Mouse (Mus musculus): ENCODE measurements at regions not wholly inside any gene's neighbourhood (a gene's known extent, or its start where the extent isn't known, plus 50 kb on each side); places are given as distances from the start of the nearest gene placed in this dataset.

DNA sequence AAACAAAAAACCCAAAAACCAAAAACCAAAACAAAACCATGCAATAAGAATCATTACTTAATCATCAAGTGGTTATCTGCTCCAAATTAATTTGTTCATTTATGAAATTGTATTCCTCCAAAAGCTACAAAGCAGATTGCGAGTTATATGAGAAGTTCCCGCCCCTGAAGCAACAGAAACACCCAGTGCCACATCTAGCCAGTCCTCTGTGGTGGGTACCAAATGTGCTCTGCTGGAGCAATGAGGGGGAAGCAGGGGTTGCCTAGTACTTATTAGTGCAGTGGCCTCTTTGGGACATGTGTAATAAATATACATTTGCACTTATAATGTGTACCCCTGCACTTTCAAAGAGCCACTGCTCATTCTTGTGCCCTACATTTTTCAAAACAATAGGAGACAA, 419.9 kb upstream of the Atp11b start:
- 75% methylated on average over 2 of the region's 2 CpGs for WGBS
- ATAC-seq (ENCODE audit: insufficient read depth, low FRiP score, low read depth), result no peak

DNA sequence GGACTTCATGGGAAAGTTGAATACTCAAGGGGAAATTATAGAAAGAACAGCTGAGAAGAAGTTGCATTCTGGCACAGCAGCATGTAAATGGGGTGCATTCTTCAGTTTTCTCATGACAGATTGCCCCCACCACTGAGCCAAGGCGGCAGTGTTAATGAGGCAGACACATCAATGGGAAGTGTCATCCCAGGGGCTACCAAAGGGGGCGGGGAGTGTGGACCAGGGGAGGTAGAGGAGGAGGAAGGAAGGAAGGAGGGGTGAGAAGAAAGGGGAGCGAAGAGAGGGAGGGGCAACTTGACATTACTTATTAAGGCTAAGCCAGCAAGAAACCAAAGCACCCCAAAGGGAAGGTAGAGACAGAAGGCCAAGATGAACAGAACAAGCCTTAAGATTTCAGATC, 419.4 kb upstream of the Atp11b start:
- 0 out of 2 replicates have a peak, but pooled peaks cover 3% of the 10 kb centered on the region for H3K4me1 ChIP-seq
- ATAC-seq (ENCODE audit: insufficient read depth, low FRiP score, low read depth), result no peak
- no peaks in the 10 kb centered on the region for H3K9me3 ChIP-seq
- no peak overlapping the region for H3K4me3 ChIP-seq (replicated peaks)
- H3K9ac ChIP-seq, result no peak overlapping the region
- no peaks in the 10 kb centered on the region for H3K27me3 ChIP-seq (replicated peaks)
- WGBS, result 51% methylated on average over 3 of the region's 3 CpGs
- H3K4me2 ChIP-seq, result no peak overlapping the region
- H3K36me3 ChIP-seq, result no peaks in the 10 kb centered on the region
- H3K27ac ChIP-seq, result no peak overlapping the region

More for the DNA sequence above, 419.9 kb upstream of the Atp11b start:
- H3K4me1 ChIP-seq, result 0 out of 2 replicates have a peak, but pooled peaks cover 3% of the 10 kb centered on the region
- H3K4me2 ChIP-seq, result no peak overlapping the region
- no peak overlapping the region for H3K4me3 ChIP-seq (replicated peaks)
- no peak overlapping the region for H3K9ac ChIP-seq
- H3K27me3 ChIP-seq (replicated peaks), result no peaks in the 10 kb centered on the region
- H3K27ac ChIP-seq, result no peak overlapping the region
- no peaks in the 10 kb centered on the region for H3K9me3 ChIP-seq
- no peaks in the 10 kb centered on the region for H3K36me3 ChIP-seq

- no peak overlapping the region for H3K4me2 ChIP-seq
- H3K9me3 ChIP-seq, result no peaks in the 10 kb centered on the region
- H3K9ac ChIP-seq, result no peak overlapping the region
- no peaks in the 10 kb centered on the region for H3K36me3 ChIP-seq
- no peaks in the 10 kb centered on the region for H3K27me3 ChIP-seq (replicated peaks)
- ATAC-seq (ENCODE audit: insufficient read depth, low FRiP score, low read depth), result no peak
- 0 out of 2 replicates have a peak, but pooled peaks cover 3% of the 10 kb centered on the region for H3K4me1 ChIP-seq
- no peak overlapping the region for H3K27ac ChIP-seq
- 47% methylated on average over 5 of the region's 5 CpGs for WGBS
- H3K4me3 ChIP-seq (replicated peaks), result no peak overlapping the region
These were observed 418.1 kb upstream of the Atp11b start for GRCm38 (mm10) chr3:35335837-35336236.

GRCm38 (mm10) chr3:35340525-35340924, 413.4 kb upstream of the Atp11b start:
- no peaks in the 10 kb centered on the region for H3K36me3 ChIP-seq
- no peaks in the 10 kb centered on the region for H3K9me3 ChIP-seq
- no peaks in the 10 kb centered on the region; the same call in 1 of the 2 replicates for H3K4me1 ChIP-seq
- 11% methylated on average over 10 of the region's 10 CpGs for WGBS
- no peak for ATAC-seq (ENCODE audit: insufficient read depth, low FRiP score, low read depth)
- H3K9ac ChIP-seq, result no peak overlapping the region
- H3K4me3 ChIP-seq (replicated peaks), result peak overlapping the region; percentile 40
- H3K27ac ChIP-seq, result no peak overlapping the region
- H3K4me2 ChIP-seq, result peak overlapping the region; percentile 72
- no peaks in the 10 kb centered on the region for H3K27me3 ChIP-seq (replicated peaks)

DNA sequence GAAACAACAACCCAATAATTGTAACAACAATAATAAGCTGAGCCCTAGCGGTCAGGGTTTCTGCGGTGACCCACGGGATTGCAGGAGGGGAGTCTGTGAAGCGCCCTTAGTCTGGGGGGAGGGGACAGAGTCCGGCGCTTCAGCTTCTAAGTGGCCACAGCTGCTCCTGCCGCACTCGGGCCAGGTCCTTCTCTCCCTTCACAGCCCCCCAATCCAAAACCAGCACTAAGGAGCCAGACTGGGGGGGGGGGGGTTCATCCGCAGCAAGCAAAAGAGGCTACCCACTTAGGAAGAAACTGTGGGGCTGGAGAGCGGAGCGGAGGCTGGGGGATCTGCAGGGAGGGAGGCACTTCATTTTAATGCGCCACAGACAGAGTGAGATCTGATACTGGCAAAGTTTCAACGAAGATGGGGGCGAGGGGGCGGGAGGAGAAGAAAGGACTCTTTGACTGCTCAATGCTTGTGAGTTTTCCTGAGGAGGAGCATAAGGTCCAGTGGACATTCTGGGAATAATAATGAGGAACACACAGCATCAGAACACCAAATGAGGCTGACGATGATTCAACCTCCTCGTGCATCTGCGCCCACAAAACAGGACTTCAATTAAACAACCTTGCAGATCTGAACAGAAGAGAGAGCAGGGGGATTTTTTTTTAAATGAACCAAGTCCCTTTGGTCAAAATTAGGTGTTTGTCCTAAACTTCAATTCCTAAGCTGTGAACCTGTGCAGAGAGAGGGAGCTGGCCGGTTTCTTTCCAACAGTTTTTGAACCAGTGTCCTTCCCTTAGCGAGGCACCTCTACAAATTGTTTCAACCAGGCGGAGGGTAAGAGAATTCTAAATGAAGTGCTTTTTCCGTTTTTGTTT, 412.7 kb upstream of the Atp11b start:
- no peak overlapping the region for H3K27ac ChIP-seq

DNA sequence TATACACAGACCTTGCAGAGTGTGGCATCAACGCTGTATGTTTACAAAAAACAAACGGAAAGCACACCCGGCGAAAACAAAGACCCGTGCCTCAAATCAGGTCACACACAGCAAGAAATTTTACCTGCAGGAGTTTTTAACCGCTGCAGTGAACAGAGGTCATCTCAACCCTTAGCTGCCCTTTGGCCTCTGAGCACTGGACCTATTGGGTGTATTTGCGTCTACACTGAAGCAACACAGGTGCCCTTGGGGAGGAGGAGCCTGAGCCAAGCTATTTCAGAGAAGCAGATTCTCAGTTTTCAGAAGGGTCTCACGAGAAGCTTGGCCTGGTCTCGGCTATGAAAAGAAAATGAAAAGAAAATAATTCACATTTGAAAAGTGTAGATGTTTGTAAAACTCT, 412.1 kb upstream of the Atp11b start:
- H3K27me3 ChIP-seq (replicated peaks), result no peaks in the 10 kb centered on the region
- no peaks in the 10 kb centered on the region; the same call in 1 of the 2 replicates for H3K4me1 ChIP-seq
- H3K4me2 ChIP-seq, result peak overlapping the region; percentile 72
- no peaks in the 10 kb centered on the region for H3K36me3 ChIP-seq
- no peaks in the 10 kb centered on the region for H3K9me3 ChIP-seq
- no peak overlapping the region for H3K27ac ChIP-seq
- no peak overlapping the region for H3K4me3 ChIP-seq (replicated peaks)
- H3K9ac ChIP-seq, result no peak overlapping the region
- no peak for ATAC-seq (ENCODE audit: insufficient read depth, low FRiP score, low read depth)
- 21% methylated on average over 9 of the region's 9 CpGs for WGBS

More for the DNA sequence above, 412.7 kb upstream of the Atp11b start:
- ATAC-seq (ENCODE audit: insufficient read depth, low FRiP score, low read depth), result peak; percentile 77; the same call in 1 of the 2 replicates
- Histone ChIP-seq H3K4me1 (no peaks in the 10 kb centered on the region; the same call in 1 of the 2 replicates), H3K9ac (peak overlapping the region; percentile 6; the same call in 1 of the 2 replicates), H3K27me3 (replicated peaks) (no peaks in the 10 kb centered on the region), H3K9me3 (no peaks in the 10 kb centered on the region), H3K4me3 (replicated peaks) (peak overlapping the region; percentile 40), H3K36me3 (no peaks in the 10 kb centered on the region), H3K4me2 (peak overlapping the region; percentile 72)
- 5% methylated on average over 22 of the region's 22 CpGs for whole genome bisulfite sequencing

- H3K4me3 ChIP-seq (replicated peaks), result no peak overlapping the region
- 50% methylated on average over 4 of the region's 4 CpGs for WGBS
- H3K27ac ChIP-seq, result no peak overlapping the region
- no peaks in the 10 kb centered on the region for H3K36me3 ChIP-seq
- no peak overlapping the region for H3K9ac ChIP-seq
- no peaks in the 10 kb centered on the region for H3K27me3 ChIP-seq (replicated peaks)
- ATAC-seq (ENCODE audit: insufficient read depth, low FRiP score, low read depth), result peak; percentile 47; the same call in 1 of the 2 replicates
- no peaks in the 10 kb centered on the region; the same call in 1 of the 2 replicates for H3K4me1 ChIP-seq
- H3K9me3 ChIP-seq, result no peaks in the 10 kb centered on the region
- no peak overlapping the region for H3K4me2 ChIP-seq
These were observed 411.3 kb upstream of the Atp11b start for GRCm38 (mm10) chr3:35342584-35342983.

DNA sequence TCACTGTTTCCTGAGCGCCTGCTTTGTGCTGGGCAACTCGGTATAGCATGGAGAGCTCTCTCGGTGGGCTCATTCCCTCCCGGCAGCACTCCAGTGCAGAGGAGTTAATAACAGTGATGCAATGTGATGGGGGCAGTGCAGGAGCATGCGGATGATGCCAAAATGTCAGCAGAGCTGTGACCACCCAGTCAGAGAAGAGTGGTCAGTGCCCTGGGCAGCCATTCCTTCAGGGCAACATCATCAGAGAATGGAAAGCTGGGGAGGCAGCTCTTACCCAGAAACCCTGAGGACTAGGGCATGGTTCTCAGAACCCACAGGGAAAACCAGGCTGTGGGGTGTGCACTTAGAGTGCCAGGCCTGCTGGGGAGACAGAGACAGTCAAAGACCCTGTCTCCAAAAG, 410.0 kb upstream of the Atp11b start:
- 75% methylated on average over 5 of the region's 5 CpGs for WGBS
- no peak for ATAC-seq (ENCODE audit: insufficient read depth, low FRiP score, low read depth)
- H3K4me2 ChIP-seq, result no peak overlapping the region

GRCm38 (mm10) chr3:35349114-35349513, 404.8 kb upstream of the Atp11b start:
- no peak for ATAC-seq (ENCODE audit: insufficient read depth, low FRiP score, low read depth)
- 70% methylated on average over 7 of the region's 7 CpGs for WGBS

More for the DNA sequence above, 410.0 kb upstream of the Atp11b start:
- Histone ChIP-seq H3K27ac (no peak overlapping the region), H3K27me3 (replicated peaks) (no peaks in the 10 kb centered on the region), H3K4me3 (replicated peaks) (no peak overlapping the region), H3K36me3 (no peaks in the 10 kb centered on the region), H3K9me3 (no peaks in the 10 kb centered on the region), H3K9ac (no peak overlapping the region), H3K4me1 (no peaks in the 10 kb centered on the region; the same call in 1 of the 2 replicates)

GRCm38 (mm10) chr3:35353442-35353841, 400.5 kb upstream of the Atp11b start:
- no peaks in the 10 kb centered on the region for H3K9me3 ChIP-seq
- no peak overlapping the region for H3K4me2 ChIP-seq
- H3K9ac ChIP-seq, result no peak overlapping the region
- no peak overlapping the region for H3K27ac ChIP-seq
- H3K27me3 ChIP-seq (replicated peaks), result no peaks in the 10 kb centered on the region
- H3K36me3 ChIP-seq, result no peaks in the 10 kb centered on the region
- no peaks in the 10 kb centered on the region for H3K4me1 ChIP-seq
- H3K4me3 ChIP-seq (replicated peaks), result no peak overlapping the region
- WGBS, result 88% methylated on average over 9 of the region's 9 CpGs
- ATAC-seq (ENCODE audit: insufficient read depth, low FRiP score, low read depth), result no peak

More at GRCm38 (mm10) chr3:35349114-35349513, 404.8 kb upstream of the Atp11b start:
- H3K4me2 ChIP-seq, result no peak overlapping the region
- H3K9ac ChIP-seq, result no peak overlapping the region
- H3K27ac ChIP-seq, result no peak overlapping the region
- no peaks in the 10 kb centered on the region for H3K9me3 ChIP-seq
- no peaks in the 10 kb centered on the region for H3K36me3 ChIP-seq
- H3K4me3 ChIP-seq (replicated peaks), result no peak overlapping the region
- H3K27me3 ChIP-seq (replicated peaks), result no peaks in the 10 kb centered on the region
- no peaks in the 10 kb centered on the region for H3K4me1 ChIP-seq

- Histone ChIP-seq H3K4me3 (replicated peaks) (no peak overlapping the region), H3K36me3 (no peaks in the 10 kb centered on the region), H3K27ac (no peak overlapping the region), H3K4me1 (no peaks in the 10 kb centered on the region), H3K9me3 (no peaks in the 10 kb centered on the region), H3K4me2 (no peak overlapping the region), H3K9ac (no peak overlapping the region), H3K27me3 (replicated peaks) (no peaks in the 10 kb centered on the region)
- 59% methylated on average over 7 of the region's 7 CpGs for WGBS
- no peak for ATAC-seq (ENCODE audit: insufficient read depth, low FRiP score, low read depth)
These were observed 400.0 kb upstream of the Atp11b start for GRCm38 (mm10) chr3:35353920-35354319.

DNA sequence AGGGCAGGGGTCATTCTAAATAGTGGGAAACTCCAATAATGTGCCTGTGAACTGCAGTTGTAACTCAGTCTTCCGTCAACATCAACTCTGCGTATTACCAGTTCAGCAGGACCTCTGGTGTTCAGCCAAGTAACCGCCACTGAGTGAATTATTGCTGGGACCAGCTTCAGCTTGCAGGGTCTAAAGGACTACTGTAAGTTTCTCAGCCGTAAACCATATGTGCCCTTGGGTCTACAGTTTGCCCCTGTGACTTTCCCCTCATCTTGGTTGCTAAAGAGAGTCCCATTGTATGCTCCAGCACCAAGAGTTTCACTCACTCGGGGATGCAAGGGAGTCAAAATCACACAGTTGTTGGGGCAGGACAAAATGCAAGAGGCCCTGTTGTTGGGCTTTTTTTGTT, 399.6 kb upstream of the Atp11b start:
- 34% methylated on average over 5 of the region's 5 CpGs for WGBS
- no peak overlapping the region for H3K4me3 ChIP-seq (replicated peaks)
- H3K9me3 ChIP-seq, result no peaks in the 10 kb centered on the region
- H3K36me3 ChIP-seq, result no peaks in the 10 kb centered on the region
- H3K4me2 ChIP-seq, result no peak overlapping the region
- no peak overlapping the region for H3K27ac ChIP-seq
- H3K9ac ChIP-seq, result no peak overlapping the region
- H3K27me3 ChIP-seq (replicated peaks), result no peaks in the 10 kb centered on the region
- peak; percentile 53; the same call in 1 of the 2 replicates for ATAC-seq (ENCODE audit: insufficient read depth, low FRiP score, low read depth)
- H3K4me1 ChIP-seq, result no peaks in the 10 kb centered on the region

Data from stomach, embryonic 15.5 days (tissue).